Mouse (Mus musculus): ENCODE measurements around the gene Cyth2. TPM values are rescaled to one million over a fixed set of nuclear protein-coding genes. Genes with fewer than 3 reads are reported as not detected.

Cyth2 gene
- total RNA-seq, 2 experiments from 2014 or later: 28.2 to 33.8 TPM

- no peak for DNase-seq
Observed at GRCm38 (mm10) chr7:45785388-45786135, 28.8 kb downstream of the Cyth2 start.

GRCm38 (mm10) chr7:45784524-45785372, 29.6 kb downstream of the Cyth2 start, which contains the start of gene Sult2b1:
Gene Sult2b1 (minus strand): TSS chr7:45784669.
- no peak for DNase-seq

GRCm38 (mm10) chr7:45783511-45784091, 30.8 kb downstream of the Cyth2 start, which contains the start of gene Lmtk3:
Gene Lmtk3 (plus strand): TSS chr7:45783738.
- no peak for DNase-seq

GRCm38 (mm10) chr7:45782271-45782670, 32.1 kb downstream of the Cyth2 start:
- DNase-seq: no peak

GRCm38 (mm10) chr7:45779081-45779641, 35.2 kb downstream of the Cyth2 start:
- no peak for DNase-seq

- DNase-seq: no peak
Observed at GRCm38 (mm10) chr7:45775237-45775636, 39.1 kb downstream of the Cyth2 start.

GRCm38 (mm10) chr7:45771101-45771500, 43.3 kb downstream of the Cyth2 start:
- no peak for DNase-seq

- DNase-seq: no peak
Observed at GRCm38 (mm10) chr7:45770427-45771082, 43.8 kb downstream of the Cyth2 start.

GRCm38 (mm10) chr7:45767500-45767899, 46.9 kb downstream of the Cyth2 start:
- DNase-seq: no peak

- no peak for DNase-seq
Observed at GRCm38 (mm10) chr7:45766764-45767163, 47.6 kb downstream of the Cyth2 start.

- no peak for DNase-seq
Observed at GRCm38 (mm10) chr7:45765995-45766394, 48.4 kb downstream of the Cyth2 start.

- no peak for DNase-seq
Observed at GRCm38 (mm10) chr7:45760151-45760550, 54.2 kb downstream of the Cyth2 start.

GRCm38 (mm10) chr7:45759400-45759799, 55.0 kb downstream of the Cyth2 start:
- DNase-seq: no peak

Other genes with a start within 250 kb of the Cyth2 start
- 10 to 100 TPM; 56.3 to 63.9 TPM for gene Bcat2, start 244.4 kb downstream of the Cyth2 start, total RNA-seq (2021)
- not detected for gene Fgf21, start 199.1 kb downstream of the Cyth2 start, total RNA-seq (2021)
- not detected for gene Fut1, start 197.3 kb downstream of the Cyth2 start, total RNA-seq (2021)
- gene Izumo1, start 192.8 kb downstream of the Cyth2 start, total RNA-seq (2021): not detected
- 1 to 10 TPM; 6.1 to 8.5 TPM for gene Rasip1, start 187.1 kb downstream of the Cyth2 start, total RNA-seq (2021)
- gene Mamstr, start 174.6 kb downstream of the Cyth2 start, total RNA-seq (2021): 10 to 100 TPM; 39.0 to 46.1 TPM
- under 1 TPM; 0.19 to 0.61 TPM for gene Fut2, start 148.2 kb downstream of the Cyth2 start, total RNA-seq (2021)
- gene Ntn5, start 130.6 kb downstream of the Cyth2 start, total RNA-seq (2021): under 1 TPM; 0.38 to 0.75 TPM
- gene Sec1, start 120.2 kb downstream of the Cyth2 start, total RNA-seq (2021): under 1 TPM in 1 of 2 experiments, not detected in 1; 0.16 TPM
- gene Car11, start 114.7 kb downstream of the Cyth2 start, total RNA-seq (2021): 10 to 100 TPM in 1 of 2 experiments, 1 to 10 TPM in 1; 4.9 to 11.2 TPM
- gene Dbp, start 109.5 kb downstream of the Cyth2 start, total RNA-seq (2021): 100 to 1,000 TPM in 1 of 2 experiments, 10 to 100 TPM in 1; 14.3 to 121 TPM
- 100 to 1,000 TPM; 433 to 449 TPM for gene Rpl18, start 99.1 kb downstream of the Cyth2 start, total RNA-seq (2021)
- gene Sphk2, start 96.6 kb downstream of the Cyth2 start, total RNA-seq (2021): 10 to 100 TPM in 1 of 2 experiments, 1 to 10 TPM in 1; 8.5 to 12.7 TPM
- gene Fam83e, start 93.4 kb downstream of the Cyth2 start, total RNA-seq (2021): under 1 TPM; 0.13 to 0.29 TPM
- gene Spaca4, start 88.8 kb downstream of the Cyth2 start, total RNA-seq (2021): not detected
- gene Lmtk3, start 30.8 kb downstream of the Cyth2 start, total RNA-seq (2021): under 1 TPM in 1 of 2 experiments, not detected in 1; 0.19 TPM
- gene Sult2b1, start 29.9 kb downstream of the Cyth2 start, total RNA-seq (2021): not detected
- under 1 TPM; 0.19 to 0.20 TPM for gene Kcnj14, start 10.2 kb upstream of the Cyth2 start, total RNA-seq (2021)
- gene Grwd1, start 16.4 kb upstream of the Cyth2 start, total RNA-seq (2021): 10 to 100 TPM; 13.5 to 14.5 TPM
- gene Kdelr1, start 58.2 kb upstream of the Cyth2 start, total RNA-seq (2021): 10 to 100 TPM; 53.4 to 64.2 TPM
- gene Grin2d, start 63.8 kb upstream of the Cyth2 start, total RNA-seq (2021): under 1 TPM; 0.32 to 0.46 TPM
- gene Syngr4, start 82.1 kb upstream of the Cyth2 start, total RNA-seq (2021): not detected
- 10 to 100 TPM; 53.2 to 62.5 TPM for gene Tmem143, start 82.4 kb upstream of the Cyth2 start, total RNA-seq (2021)
- gene Emp3, start 106.8 kb upstream of the Cyth2 start, total RNA-seq (2021): 10 to 100 TPM; 13.2 to 17.0 TPM
- under 1 TPM; 0.46 to 0.67 TPM for gene Ccdc114, start 109.5 kb upstream of the Cyth2 start, total RNA-seq (2021)
- not detected for gene Abcc6, start 215.7 kb upstream of the Cyth2 start, total RNA-seq (2021)
- 10 to 100 TPM; 54.3 to 55.4 TPM for gene Nomo1, start 219.1 kb upstream of the Cyth2 start, total RNA-seq (2021)